Mouse (Mus musculus) G1E (cell line): ENCODE results near the gene Nfkbia. TPM values are rescaled to one million over a fixed set of nuclear protein-coding genes. Genes with fewer than 3 reads are reported as not detected.

Source experiments
- ATAC-seq: 2 replicates; pipeline ENCODE4 v1.8.0; 2016; ENCODE audit warnings: mild to moderate bottlenecking; ENCODE audit not compliant: insufficient number of reproducible peaks, poor library complexity, low FRiP score, severe bottlenecking; ENCODE audit errors: extremely low read depth
- DNase-seq: peaks from one replicate; pipeline ENCODE4 v3.0.0; 2012; ENCODE audit warnings: low spot score
- H3K27me3 ChIP-seq: 2 replicates; pipeline ENCODE4 v1.6.1; 2012; ENCODE audit warnings: mild to moderate bottlenecking, low read length, inconsistent platforms; ENCODE audit not compliant: insufficient read depth
- H3K36me3 ChIP-seq: replicated peaks from 2 replicates; pipeline ENCODE3; 2012; ENCODE audit warnings: mild to moderate bottlenecking, inconsistent platforms
- H3K4me1 ChIP-seq: 2 replicates; pipeline ENCODE4 v1.6.1; 2012; ENCODE audit warnings: low read depth, low read length, inconsistent platforms, mixed read lengths; ENCODE audit not compliant: insufficient read depth
- H3K4me3 ChIP-seq: 2 replicates; pipeline ENCODE4 v1.5.1; 2012; ENCODE audit warnings: low read depth, mild to moderate bottlenecking, inconsistent platforms, low read length, moderate library complexity, mixed read lengths
- H3K9me3 ChIP-seq: replicated peaks from 2 replicates; pipeline ENCODE4 v1.6.1; 2012; ENCODE audit warnings: inconsistent platforms
- CTCF ChIP-seq: IDR thresholded peaks from 2 replicates; pipeline ENCODE4 v1.5.1; 2012; ENCODE audit warnings: low read depth, low read length, inconsistent platforms, mixed read lengths
- GATA1 ChIP-seq: IDR thresholded peaks from 2 replicates; pipeline ENCODE4 v1.6.1; 2012; ENCODE audit warnings: borderline replicate concordance, low read length, inconsistent platforms, mixed read lengths
- GATA2 ChIP-seq: IDR thresholded peaks from 2 replicates; pipeline ENCODE4 v1.6.1; 2012; ENCODE audit warnings: low read depth, low read length, inconsistent platforms, borderline replicate concordance
- POLR2AphosphoS5 ChIP-seq: IDR thresholded peaks from 2 replicates; pipeline ENCODE4 v1.6.1; 2012; ENCODE audit warnings: low read depth, low read length, inconsistent platforms; ENCODE audit not compliant: insufficient replicate concordance
- TAL1 ChIP-seq: conservative IDR thresholded peaks from 2 replicates; pipeline ENCODE4 v1.6.1; 2012; ENCODE audit warnings: low read depth, low read length, inconsistent platforms, mixed read lengths
- polyA plus RNA-seq: library from polyadenylated mRNA; stranded (reverse); fragments of >175 nt; gene quantifications from 2 replicates; pipeline ENCODE4 v1.2.3, GENCODE M21; 2012
- total RNA-seq, 2 experiments: library from RNA; stranded (forward) in 1 of 2; stranded (reverse) in 1 of 2; fragments of 200-1000 nt in 1 of 2; fragments of >200 nt in 1 of 2; fragmentation: Nextera tagmentation in 1 of 2; gene quantifications; 2 replicates each; pipeline ENCODE4 v1.2.3; 2014 to 2017

Gene Nfkbia
- total and polyA plus RNA-seq, 3 experiments: 11.0 to 28.8 (median 14.1) TPM

GRCm38 (mm10) chr12:55466816-55467215 lies 25.6 kb downstream of the Nfkbia start:
- no peak for ATAC-seq
- peaks cover 73% of the 10 kb centered on the region for H3K27me3 ChIP-seq
- no peaks in the 10 kb centered on the region for H3K9me3 ChIP-seq
- no peaks in the 10 kb centered on the region for H3K36me3 ChIP-seq
- H3K4me3 ChIP-seq: no peak overlapping the region
- no peak for TF ChIP-seq POLR2AphosphoS5
- TF ChIP-seq GATA1: no peak
- no peak for TF ChIP-seq GATA2
- TF ChIP-seq TAL1: no peak
- no peak for TF ChIP-seq CTCF
- H3K4me1 ChIP-seq: peaks cover 23% of the 10 kb centered on the region
- DNase-seq: no peak

GRCm38 (mm10) chr12:55466088-55466701 lies 26.3 kb downstream of the Nfkbia start:
- ATAC-seq: no peak
- TF ChIP-seq POLR2AphosphoS5: no peak
- TF ChIP-seq GATA1: no peak
- no peak for TF ChIP-seq GATA2
- no peak for TF ChIP-seq TAL1
- TF ChIP-seq CTCF: no peak
- no peak overlapping the region for H3K4me3 ChIP-seq
- H3K4me1 ChIP-seq: peaks cover 23% of the 10 kb centered on the region
- no peaks in the 10 kb centered on the region for H3K36me3 ChIP-seq
- no peak for DNase-seq
- H3K9me3 ChIP-seq: no peaks in the 10 kb centered on the region
- H3K27me3 ChIP-seq: peaks cover 73% of the 10 kb centered on the region

GRCm38 (mm10) chr12:55465401-55465983 lies 27.0 kb downstream of the Nfkbia start:
- DNase-seq (no peak), ATAC-seq (peak; percentile 23; the same call in 1 of the 2 replicates)
- Histone ChIP-seq H3K4me3 (peak overlapping the region; percentile 28; the same call in 1 of the 2 replicates), H3K27me3 (peaks cover 71% of the 10 kb centered on the region), H3K9me3 (no peaks in the 10 kb centered on the region), H3K36me3 (no peaks in the 10 kb centered on the region), H3K4me1 (peaks cover 21% of the 10 kb centered on the region)
- TF ChIP-seq TAL1: no peak
- no peak for TF ChIP-seq GATA1
- TF ChIP-seq CTCF: no peak
- TF ChIP-seq GATA2: no peak
- no peak for TF ChIP-seq POLR2AphosphoS5

- no peak for ATAC-seq
- no peaks in the 10 kb centered on the region for H3K9me3 ChIP-seq
- no peaks in the 10 kb centered on the region for H3K36me3 ChIP-seq
- H3K4me1 ChIP-seq: peaks cover 20% of the 10 kb centered on the region
- no peak for TF ChIP-seq CTCF
- no peak for TF ChIP-seq POLR2AphosphoS5
- no peak for TF ChIP-seq GATA1
- no peak for TF ChIP-seq TAL1
- no peak for TF ChIP-seq GATA2
- DNase-seq: no peak
- no peak overlapping the region for H3K4me3 ChIP-seq
- peaks cover 69% of the 10 kb centered on the region for H3K27me3 ChIP-seq
These were observed 27.5 kb downstream of the Nfkbia start for GRCm38 (mm10) chr12:55464846-55465361.

- peaks cover 71% of the 10 kb centered on the region for H3K27me3 ChIP-seq
- H3K4me3 ChIP-seq: no peak overlapping the region
- no peaks in the 10 kb centered on the region for H3K9me3 ChIP-seq
- ATAC-seq: no peak
- no peaks in the 10 kb centered on the region for H3K36me3 ChIP-seq
- H3K4me1 ChIP-seq: peaks cover 20% of the 10 kb centered on the region
- TF ChIP-seq CTCF (no peak), GATA1 (no peak), GATA2 (no peak)
- DNase-seq: no peak
These were observed 28.2 kb downstream of the Nfkbia start for GRCm38 (mm10) chr12:55463992-55464845.

- no peak for ATAC-seq
- Histone ChIP-seq H3K4me3 (no peak overlapping the region), H3K27me3 (peaks cover 72% of the 10 kb centered on the region), H3K9me3 (no peaks in the 10 kb centered on the region), H3K4me1 (peaks cover 20% of the 10 kb centered on the region), H3K36me3 (no peaks in the 10 kb centered on the region)
- no peak for DNase-seq
- no peak for TF ChIP-seq CTCF
- TF ChIP-seq TAL1: no peak
- TF ChIP-seq GATA1: no peak
- no peak for TF ChIP-seq POLR2AphosphoS5
- no peak for TF ChIP-seq GATA2
These were observed 29.4 kb downstream of the Nfkbia start for GRCm38 (mm10) chr12:55463087-55463486.
